Mouse (Mus musculus) hindbrain, postnatal 0 days (tissue): Measurements from ENCODE around the gene E2f2. TPM values are rescaled to one million over a fixed set of nuclear protein-coding genes. Genes with fewer than 3 reads are reported as not detected.

Experiments
- ATAC-seq: fragments of 200-750 bp; cut with Nextera tagmentation; 2 replicates; pipeline ENCODE4 v1.8.0; 2017; ENCODE audit warnings: mild to moderate bottlenecking, moderate TSS enrichment, moderate library complexity
- DNase-seq: peaks from one replicate; pipeline ENCODE4 v3.0.0-alpha.2; 2015; ENCODE audit warnings: low spot score
- H3K27ac ChIP-seq: fragments of 300-500 bp; sonication (generic); 2 replicates; pipeline ENCODE4 v1.5.1; 2014; ENCODE audit warnings: mild to moderate bottlenecking
- H3K27me3 ChIP-seq: fragments of 300-500 bp; sonication (generic); 2 replicates; pipeline ENCODE4 v1.6.1; 2014; ENCODE audit warnings: low read length, mixed read lengths; ENCODE audit not compliant: insufficient read depth
- H3K36me3 ChIP-seq: fragments of 300-500 bp; sonication (generic); 2 replicates; pipeline ENCODE4 v1.6.1; 2014; ENCODE audit warnings: low read length, mixed read lengths; ENCODE audit not compliant: insufficient read depth
- H3K4me1 ChIP-seq: fragments of 300-500 bp; sonication (generic); 2 replicates; pipeline ENCODE4 v1.6.1; 2014; ENCODE audit warnings: antibody characterized with exemption, low read length, mixed read lengths; ENCODE audit not compliant: insufficient read depth
- H3K4me2 ChIP-seq: fragments of 300-500 bp; sonication (generic); 2 replicates; pipeline ENCODE4 v1.6.1; 2014; ENCODE audit warnings: low read depth, mild to moderate bottlenecking, low read length, moderate library complexity, mixed read lengths
- H3K4me3 ChIP-seq: fragments of 300-500 bp; sonication (generic); 2 replicates; pipeline ENCODE4 v1.5.1; 2014; ENCODE audit warnings: low read length
- H3K9ac ChIP-seq: fragments of 300-500 bp; sonication (generic); replicated peaks from 2 replicates; pipeline ENCODE4 v1.6.1; 2014; ENCODE audit warnings: mild to moderate bottlenecking, low read length, moderate library complexity, mixed read lengths
- H3K9me3 ChIP-seq: fragments of 300-500 bp; sonication (generic); 2 replicates; pipeline ENCODE4 v1.6.1; 2016; ENCODE audit warnings: low read length, mixed read lengths
- CTCF ChIP-seq: IDR thresholded peaks from 2 replicates; pipeline ENCODE4 v1.5.1; 2016; ENCODE audit warnings: antibody characterized with exemption, control low read depth, low read depth
- WGBS: fragments of 180-500 bp; shearing (Covaris S2); extraction: QIAGEN DNeasy Blood & Tissue Kit; methylation state at CpG from one replicate; pipeline ENCODE4 v1.1.7; 2014; 5-methylcytosine and 5-hydroxymethylcytosine counted together
- polyA plus RNA-seq: library from polyadenylated mRNA; unstranded; fragments of >200 nt; fragmentation: Nextera tagmentation; extraction: Ambion mirVana; gene quantifications from 2 replicates; pipeline ENCODE4 v1.2.1, GENCODE M21; 2015
- total RNA-seq: library from RNA; depleted of rRNA; stranded (reverse); fragments of >200 nt; gene quantifications from 2 replicates; pipeline ENCODE4 v1.2.3, GENCODE M21; 2014

E2f2 gene
- total and polyA plus RNA-seq, 2 experiments from 2014 or later: 2.4 to 3.7 TPM

DNA sequence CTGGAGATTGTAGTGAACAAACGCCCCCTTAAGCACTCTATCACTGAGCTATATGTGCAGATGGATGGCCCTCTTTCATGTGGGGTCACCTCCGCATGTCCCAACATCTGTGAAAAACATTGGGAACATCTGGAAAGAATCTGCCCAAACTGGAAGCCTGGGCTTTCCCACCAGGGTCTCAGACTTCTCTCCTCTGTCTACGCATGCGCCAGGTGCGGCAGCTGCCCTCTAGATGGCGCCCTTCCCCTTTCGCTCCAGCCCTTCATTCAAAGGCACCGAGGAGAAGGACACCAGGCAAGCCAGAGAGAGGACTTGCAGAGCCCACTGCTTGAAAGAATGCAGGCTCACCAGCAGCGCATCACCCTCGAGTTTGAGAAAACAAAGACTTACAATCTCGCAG is 8.7 kb upstream of the E2f2 start:
- TF ChIP-seq CTCF: peak; percentile 98

DNA sequence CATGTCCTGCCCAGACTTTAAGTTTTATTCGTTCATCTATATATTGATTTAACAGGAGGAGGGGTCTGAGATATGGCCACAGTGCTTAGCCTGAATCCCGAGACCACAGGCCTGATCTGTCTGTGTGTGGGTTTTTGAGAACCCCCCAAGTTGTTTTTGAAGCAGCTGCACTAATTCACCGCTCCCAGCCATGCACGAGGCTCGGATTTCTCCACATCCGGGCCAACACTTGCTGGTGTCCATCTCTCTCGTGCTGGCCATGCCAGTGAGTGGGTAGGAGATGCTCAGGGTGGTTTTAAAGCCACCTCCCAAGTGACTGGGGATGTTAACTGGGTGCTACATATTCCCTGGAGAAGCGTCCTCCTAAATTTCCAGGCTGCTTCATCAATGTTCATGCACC is 7.2 kb upstream of the E2f2 start:
- Histone ChIP-seq H3K4me2 (no peak overlapping the region), H3K4me1 (no peaks in the 10 kb centered on the region), H3K27ac (no peak overlapping the region), H3K36me3 (no peaks in the 10 kb centered on the region), H3K9ac (no peak overlapping the region), H3K9me3 (no peaks in the 10 kb centered on the region), H3K27me3 (no peaks in the 10 kb centered on the region), H3K4me3 (no peak overlapping the region)
- ATAC-seq (no peak), DNase-seq (no peak)
- TF ChIP-seq CTCF: no peak
- WGBS: 78% methylated on average over 8 of the region's 8 CpGs

More for the DNA sequence above, 8.7 kb upstream of the E2f2 start:
- H3K27me3 ChIP-seq: no peaks in the 10 kb centered on the region
- 2% methylated on average over 11 of the region's 11 CpGs for WGBS
- H3K36me3 ChIP-seq: no peaks in the 10 kb centered on the region
- H3K4me2 ChIP-seq: no peak overlapping the region
- H3K27ac ChIP-seq: no peak overlapping the region
- H3K4me1 ChIP-seq: 0 out of 2 replicates have a peak, but pooled peaks cover 4% of the 10 kb centered on the region
- no peak overlapping the region for H3K4me3 ChIP-seq
- no peak overlapping the region for H3K9ac ChIP-seq
- ATAC-seq (peak; percentile 80), DNase-seq (peak; percentile 91)
- no peaks in the 10 kb centered on the region for H3K9me3 ChIP-seq

DNA sequence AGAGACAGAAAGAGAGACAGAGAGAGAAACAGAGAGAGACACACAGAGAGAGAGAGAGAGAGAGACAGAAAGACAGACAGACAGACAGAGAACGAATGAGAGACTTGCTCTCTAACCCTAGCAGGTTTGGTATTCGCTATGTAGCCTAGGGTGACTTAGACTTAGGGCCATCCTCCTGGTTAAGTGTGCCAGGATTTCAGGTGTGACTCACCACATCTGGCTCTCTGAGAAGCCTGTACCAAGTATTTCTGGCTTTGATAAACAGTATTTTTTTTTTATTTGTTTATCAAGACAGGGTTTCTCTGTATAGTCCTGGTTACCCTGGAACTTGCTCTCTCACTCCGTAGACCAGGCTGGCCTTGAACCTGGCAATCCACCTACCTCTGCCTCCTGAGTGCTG is 4.5 kb upstream of the E2f2 start:
- no peak for TF ChIP-seq CTCF
- Histone ChIP-seq H3K9me3 (no peaks in the 10 kb centered on the region), H3K9ac (no peak overlapping the region), H3K27me3 (no peaks in the 10 kb centered on the region), H3K36me3 (no peaks in the 10 kb centered on the region), H3K4me3 (no peak overlapping the region), H3K27ac (no peak overlapping the region), H3K4me2 (no peak overlapping the region), H3K4me1 (no peaks in the 10 kb centered on the region)
- ATAC-seq (no peak), DNase-seq (no peak)
- 88% methylated on average over 3 of the region's 3 CpGs for WGBS

DNA sequence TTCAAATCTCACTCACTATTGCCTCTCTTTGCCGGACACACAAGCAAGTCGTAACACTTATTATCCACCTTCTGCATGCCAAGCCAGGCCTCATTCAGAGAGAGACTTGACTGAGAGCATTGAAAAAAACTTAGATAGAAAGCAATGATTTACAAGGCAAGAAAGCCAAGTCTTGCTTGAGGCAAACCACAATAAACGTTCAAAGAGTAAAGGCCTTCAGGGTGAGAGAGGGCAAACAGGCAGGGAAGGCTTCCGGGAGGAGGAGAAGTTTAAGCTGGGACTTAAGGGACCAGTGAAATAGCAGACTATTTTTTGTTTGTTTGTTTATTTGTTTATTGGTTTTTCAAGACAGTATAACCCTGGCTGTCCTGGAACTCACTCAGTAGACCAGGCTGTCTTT is 1.8 kb upstream of the E2f2 start:
- DNase-seq (no peak), ATAC-seq (no peak)

DNA sequence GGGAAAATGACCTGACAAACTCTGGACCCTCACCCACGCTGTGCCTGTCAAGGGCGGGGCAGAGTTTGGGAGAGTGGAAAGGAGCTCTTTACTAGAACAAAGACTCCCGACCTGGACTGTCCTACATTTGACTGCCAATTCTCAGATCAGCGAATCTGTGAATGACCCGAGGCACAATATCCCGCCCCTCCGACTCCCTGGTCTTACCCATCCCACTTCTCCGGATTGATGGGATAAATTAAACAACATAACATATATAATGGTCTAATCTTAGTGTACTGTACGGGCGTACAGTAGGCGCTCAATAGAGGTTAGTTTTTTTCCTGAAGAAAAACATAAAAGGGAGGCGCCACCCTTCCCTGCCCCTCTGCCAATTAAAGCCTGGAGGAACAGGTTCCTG is 739 bp upstream of the E2f2 start:
- no peaks in the 10 kb centered on the region for H3K36me3 ChIP-seq
- H3K27ac ChIP-seq: no peak overlapping the region
- WGBS: 13% methylated on average over 12 of the region's 12 CpGs
- TF ChIP-seq CTCF: no peak
- no peaks in the 10 kb centered on the region for H3K27me3 ChIP-seq
- DNase-seq (no peak), ATAC-seq (no peak)
- no peaks in the 10 kb centered on the region for H3K9me3 ChIP-seq
- H3K4me2 ChIP-seq: peak overlapping the region; percentile 100
- H3K4me3 ChIP-seq: peak overlapping the region; percentile 61
- H3K4me1 ChIP-seq: no peaks in the 10 kb centered on the region
- H3K9ac ChIP-seq: peak overlapping the region; percentile 28; the same call in 1 of the 2 replicates

More for the DNA sequence above, 1.8 kb upstream of the E2f2 start:
- Histone ChIP-seq H3K4me2 (no peak overlapping the region), H3K27me3 (no peaks in the 10 kb centered on the region), H3K36me3 (no peaks in the 10 kb centered on the region), H3K4me1 (no peaks in the 10 kb centered on the region), H3K4me3 (no peak overlapping the region), H3K9ac (no peak overlapping the region), H3K27ac (no peak overlapping the region), H3K9me3 (no peaks in the 10 kb centered on the region)
- TF ChIP-seq CTCF: no peak
- WGBS: 87% methylated on average over 4 of the region's 4 CpGs

DNA sequence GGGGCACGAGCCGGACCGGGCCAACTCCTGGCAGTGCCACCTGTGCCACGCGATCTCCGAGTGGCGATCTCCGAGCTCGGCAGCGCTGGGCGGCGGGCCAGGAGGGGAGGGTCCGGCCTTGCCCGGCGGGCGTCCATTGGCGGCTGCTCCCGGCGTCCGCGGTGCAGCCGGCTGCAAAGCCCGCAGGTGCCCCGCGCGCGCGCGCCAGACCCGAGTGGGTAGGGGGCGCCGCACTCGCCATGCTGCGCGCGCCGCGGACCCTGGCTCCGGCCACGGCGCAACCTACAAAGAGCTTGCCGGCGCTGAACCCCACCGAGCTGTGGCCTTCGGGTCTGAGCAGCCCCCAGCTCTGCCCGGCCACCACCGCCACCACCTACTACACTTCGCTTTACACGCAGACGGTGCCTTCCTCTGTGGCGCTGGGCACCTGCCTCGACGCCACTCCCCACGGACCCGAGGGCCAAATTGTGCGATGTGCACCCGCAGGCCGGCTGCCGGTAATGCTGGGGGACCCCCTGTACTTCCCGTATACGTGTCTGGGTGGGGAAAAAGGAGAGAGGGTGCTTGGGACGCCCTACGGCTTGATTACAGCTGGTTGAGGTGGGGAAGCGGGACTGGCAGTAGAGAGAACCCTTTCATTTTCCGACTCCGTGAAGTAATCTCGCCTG is 482 bp downstream of the E2f2 start:
- H3K4me3 ChIP-seq: peak overlapping the region; percentile 61
- H3K9me3 ChIP-seq: no peaks in the 10 kb centered on the region
- 2% methylated on average over 60 of the region's 67 CpGs for WGBS
- ATAC-seq (peak; percentile 33; the same call in 1 of the 2 replicates), DNase-seq (peak; percentile 83)
- H3K4me1 ChIP-seq: no peaks in the 10 kb centered on the region; the same call in 1 of the 2 replicates
- peak overlapping the region; percentile 49 for H3K9ac ChIP-seq
- no peak overlapping the region for H3K27ac ChIP-seq
- no peaks in the 10 kb centered on the region for H3K27me3 ChIP-seq
- peak overlapping the region; percentile 100 for H3K4me2 ChIP-seq
- no peaks in the 10 kb centered on the region for H3K36me3 ChIP-seq
- TF ChIP-seq CTCF: no peak

DNA sequence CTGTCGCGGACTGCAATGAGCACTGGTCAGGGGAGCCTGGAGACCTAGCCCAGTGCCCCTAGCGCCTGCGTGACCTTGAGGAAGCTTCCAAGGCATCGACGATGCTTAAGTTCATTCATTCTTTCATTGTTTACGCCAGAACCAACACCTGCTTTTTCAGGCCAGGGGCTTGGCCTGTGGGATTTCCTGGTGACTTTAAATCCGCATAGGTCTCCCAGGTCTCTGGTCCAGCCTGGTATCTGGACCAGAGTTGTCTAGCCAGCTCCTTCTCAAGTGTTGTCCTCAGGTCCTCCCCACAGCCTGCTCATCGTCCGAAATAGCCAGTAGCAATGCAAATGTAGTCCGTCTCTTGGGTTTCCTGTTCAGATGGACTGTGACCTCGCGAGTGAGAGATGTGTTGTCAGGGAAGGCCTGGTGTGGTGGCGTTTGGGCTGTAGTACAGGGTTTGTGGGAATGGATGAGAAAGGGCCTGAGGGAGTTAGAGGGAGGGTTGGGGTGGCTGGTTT is 1.1 kb downstream of the E2f2 start:
- TF ChIP-seq CTCF: no peak
- Histone ChIP-seq H3K27ac (no peak overlapping the region), H3K27me3 (no peaks in the 10 kb centered on the region), H3K36me3 (no peaks in the 10 kb centered on the region), H3K4me3 (peak overlapping the region; percentile 61), H3K4me2 (peak overlapping the region; percentile 100), H3K9me3 (no peaks in the 10 kb centered on the region), H3K9ac (peak overlapping the region; percentile 49; the same call in 1 of the 2 replicates), H3K4me1 (no peaks in the 10 kb centered on the region; the same call in 1 of the 2 replicates)
- 6% methylated on average over 14 of the region's 14 CpGs for WGBS
- no peak for DNase-seq
- ATAC-seq: no peak
